Mouse (Mus musculus): ENCODE results near the gene Klrb1b. TPM values are rescaled to one million over a fixed set of nuclear protein-coding genes. Genes with fewer than 3 reads are reported as not detected.

Gene Klrb1b
- polyA plus RNA-seq (2012; rRNA removed) = 0.25 TPM in 1 of 2 replicates, not detected in the other

GRCm38 (mm10) chr6:128826132-128826531 is at the start of gene Klrb1b, which contains the start of gene Gm44511:
Gene Klrb1b (minus strand): TSS chr6:128826331.
Gene Gm44511 (minus strand): TSS chr6:128826315.
- H3K27ac ChIP-seq (ENCODE audit: insufficient read depth, low read depth, low read length) = no peak within 1 kb of the TSS
- TF ChIP-seq POLR2A (IDR thresholded peaks at IDR 0.05; ENCODE audit: low read depth, low read length) (no peak), CTCF (IDR thresholded peaks at IDR 0.05; ENCODE audit: extremely low read depth, insufficient read length, insufficient replicate concordance, low read depth, low read length) (no peak)
- 87% methylated on average over 6 of the region's 6 CpGs for WGBS

DNA sequence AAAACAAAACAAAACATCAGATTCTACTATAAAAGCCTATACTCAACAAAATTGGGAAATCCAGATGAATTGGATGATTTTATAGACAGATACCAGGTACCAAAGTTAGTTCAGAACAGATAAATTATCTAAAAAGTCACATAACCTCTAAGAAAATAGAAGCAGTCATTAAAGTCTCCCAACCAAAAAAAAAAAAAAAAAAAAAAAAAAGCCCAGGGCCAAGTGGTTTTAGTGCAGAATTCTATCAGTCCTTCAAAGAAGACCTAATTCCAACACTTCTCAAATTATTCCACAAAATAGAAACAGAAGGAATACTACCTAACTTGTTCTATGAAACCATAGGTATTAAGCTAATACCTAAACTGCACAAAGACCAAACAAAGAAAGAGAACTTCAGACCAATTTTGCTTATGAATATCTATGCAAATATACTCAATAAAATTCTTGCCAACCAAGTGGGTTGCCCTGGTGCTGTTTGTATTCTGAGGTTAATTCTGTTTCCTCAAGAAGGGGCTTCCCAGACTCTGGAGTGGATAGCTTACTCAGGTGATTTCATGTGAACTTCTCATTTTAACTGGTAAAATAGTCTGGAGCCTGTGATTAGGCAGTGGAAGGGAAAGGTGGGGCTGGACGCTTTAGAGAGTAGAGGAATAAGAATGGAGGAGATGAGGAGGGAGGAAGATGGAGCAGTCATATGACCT is 45.9 kb upstream of the Klrb1b start:
- WGBS = 79% methylated on average over 1 of the region's 1 CpGs
- Histone ChIP-seq H3K4me1 (ENCODE audit: control insufficient read depth, insufficient read depth, insufficient read length, low read length) (no peaks in the 10 kb centered on the region), H3K4me3 (ENCODE audit: low read depth, low read length) (no peak overlapping the region), H3K36me3 (ENCODE audit: control insufficient read depth, insufficient read depth, low read length) (no peaks in the 10 kb centered on the region), H3K27ac (ENCODE audit: insufficient read depth, low read depth, low read length) (no peak overlapping the region), H3K27me3 (ENCODE audit: control insufficient read depth, insufficient read depth, low read length) (no peaks in the 10 kb centered on the region)
- TF ChIP-seq POLR2A (IDR thresholded peaks at IDR 0.05; ENCODE audit: low read depth, low read length) (no peak), CTCF (IDR thresholded peaks at IDR 0.05; ENCODE audit: extremely low read depth, insufficient read length, insufficient replicate concordance, low read depth, low read length) (no peak)

More at GRCm38 (mm10) chr6:128826132-128826531, at the start of gene Klrb1b, which contains the start of gene Gm44511:
- H3K36me3 ChIP-seq (ENCODE audit: control insufficient read depth, insufficient read depth, low read length) = no peaks in the 10 kb centered on the region
- H3K4me1 ChIP-seq (ENCODE audit: control insufficient read depth, insufficient read depth, insufficient read length, low read length) = no peaks in the 10 kb centered on the region
- H3K4me3 ChIP-seq (ENCODE audit: low read depth, low read length) = no peak within 1 kb of the TSS
- no peaks in the 10 kb centered on the region for H3K27me3 ChIP-seq (ENCODE audit: control insufficient read depth, insufficient read depth, low read length)

- WGBS = 81% methylated on average over 3 of the region's 3 CpGs
- TF ChIP-seq CTCF (IDR thresholded peaks at IDR 0.05; ENCODE audit: extremely low read depth, insufficient read length, insufficient replicate concordance, low read depth, low read length) = no peak
- no peak for TF ChIP-seq POLR2A (IDR thresholded peaks at IDR 0.05; ENCODE audit: low read depth, low read length)
- Histone ChIP-seq H3K27me3 (ENCODE audit: control insufficient read depth, insufficient read depth, low read length) (no peaks in the 10 kb centered on the region), H3K27ac (ENCODE audit: insufficient read depth, low read depth, low read length) (no peak overlapping the region), H3K4me3 (ENCODE audit: low read depth, low read length) (no peak overlapping the region), H3K36me3 (ENCODE audit: control insufficient read depth, insufficient read depth, low read length) (no peaks in the 10 kb centered on the region), H3K4me1 (ENCODE audit: control insufficient read depth, insufficient read depth, insufficient read length, low read length) (no peaks in the 10 kb centered on the region)
These were observed 42.7 kb upstream of the Klrb1b start for GRCm38 (mm10) chr6:128868861-128869260.

- H3K27ac ChIP-seq (ENCODE audit: insufficient read depth, low read depth, low read length) = no peak overlapping the region
- no peak for TF ChIP-seq POLR2A (IDR thresholded peaks at IDR 0.05; ENCODE audit: low read depth, low read length)
- TF ChIP-seq CTCF (IDR thresholded peaks at IDR 0.05; ENCODE audit: extremely low read depth, insufficient read length, insufficient replicate concordance, low read depth, low read length) = no peak
- H3K4me3 ChIP-seq (ENCODE audit: low read depth, low read length) = no peak overlapping the region
- WGBS = 95% methylated on average over 2 of the region's 2 CpGs
- H3K4me1 ChIP-seq (ENCODE audit: control insufficient read depth, insufficient read depth, insufficient read length, low read length) = peaks cover 11% of the 10 kb centered on the region; the same call in 1 of the 2 replicates
- H3K36me3 ChIP-seq (ENCODE audit: control insufficient read depth, insufficient read depth, low read length) = no peaks in the 10 kb centered on the region
- no peaks in the 10 kb centered on the region for H3K27me3 ChIP-seq (ENCODE audit: control insufficient read depth, insufficient read depth, low read length)
These were observed 31.8 kb upstream of the Klrb1b start for GRCm38 (mm10) chr6:128857976-128858375.

- no peak for TF ChIP-seq CTCF (IDR thresholded peaks at IDR 0.05; ENCODE audit: extremely low read depth, insufficient read length, insufficient replicate concordance, low read depth, low read length)
- no peak for TF ChIP-seq POLR2A (IDR thresholded peaks at IDR 0.05; ENCODE audit: low read depth, low read length)
- no peaks in the 10 kb centered on the region for H3K27me3 ChIP-seq (ENCODE audit: control insufficient read depth, insufficient read depth, low read length)
- no peak overlapping the region for H3K4me3 ChIP-seq (ENCODE audit: low read depth, low read length)
- no peaks in the 10 kb centered on the region for H3K36me3 ChIP-seq (ENCODE audit: control insufficient read depth, insufficient read depth, low read length)
- H3K27ac ChIP-seq (ENCODE audit: insufficient read depth, low read depth, low read length) = peak overlapping the region; percentile 79
- WGBS = 6% methylated on average over 5 of the region's 5 CpGs
- H3K4me1 ChIP-seq (ENCODE audit: control insufficient read depth, insufficient read depth, insufficient read length, low read length) = peaks cover 11% of the 10 kb centered on the region; the same call in 1 of the 2 replicates
These were observed 30.1 kb upstream of the Klrb1b start for GRCm38 (mm10) chr6:128856250-128856649.

DNA sequence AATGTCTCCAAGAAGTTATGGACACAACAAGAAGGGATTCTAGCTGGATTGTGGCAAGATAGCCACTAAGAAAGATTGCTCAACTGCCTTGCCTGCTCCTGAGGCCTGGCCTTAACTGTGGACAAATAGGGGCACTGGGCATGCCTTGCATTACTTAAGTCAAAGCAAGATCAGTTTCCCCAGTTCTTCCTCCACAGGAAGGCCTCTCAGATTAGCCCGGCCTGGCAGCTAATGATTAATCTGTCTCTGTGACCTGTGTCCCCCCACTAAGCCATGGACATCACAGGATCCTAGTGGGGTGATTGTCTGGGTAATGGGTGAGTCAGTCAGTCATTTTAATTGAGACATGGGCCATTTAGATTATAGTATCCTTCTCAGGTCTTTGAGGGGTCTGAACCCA is 29.3 kb upstream of the Klrb1b start:
- peaks cover 11% of the 10 kb centered on the region; the same call in 1 of the 2 replicates for H3K4me1 ChIP-seq (ENCODE audit: control insufficient read depth, insufficient read depth, insufficient read length, low read length)
- H3K36me3 ChIP-seq (ENCODE audit: control insufficient read depth, insufficient read depth, low read length) = no peaks in the 10 kb centered on the region
- TF ChIP-seq CTCF (IDR thresholded peaks at IDR 0.05; ENCODE audit: extremely low read depth, insufficient read length, insufficient replicate concordance, low read depth, low read length) (no peak), POLR2A (IDR thresholded peaks at IDR 0.05; ENCODE audit: low read depth, low read length) (no peak)
- no peaks in the 10 kb centered on the region for H3K27me3 ChIP-seq (ENCODE audit: control insufficient read depth, insufficient read depth, low read length)
- no peak overlapping the region for H3K4me3 ChIP-seq (ENCODE audit: low read depth, low read length)
- WGBS = 24% methylated on average over 1 of the region's 1 CpGs
- H3K27ac ChIP-seq (ENCODE audit: insufficient read depth, low read depth, low read length) = peak overlapping the region; percentile 68

DNA sequence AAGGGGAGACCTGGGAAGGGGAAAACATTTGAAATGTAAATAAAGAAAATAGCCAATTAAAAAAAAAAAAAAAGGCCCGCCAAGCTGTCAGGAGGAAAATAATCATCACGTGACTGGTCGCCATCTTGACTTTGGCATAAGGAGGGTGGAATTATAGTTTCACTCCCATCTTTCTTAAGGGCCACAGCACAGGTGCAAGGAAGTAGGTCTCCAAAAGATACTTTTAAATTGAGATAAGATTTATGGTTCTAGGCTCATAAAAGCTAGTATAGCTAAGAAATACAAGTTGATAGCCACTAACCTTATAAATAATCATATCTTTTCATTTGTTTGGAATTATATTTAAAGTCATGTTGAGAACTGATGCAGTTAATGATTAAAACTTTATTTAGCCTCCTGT is 28.8 kb upstream of the Klrb1b start:
- Histone ChIP-seq H3K4me1 (ENCODE audit: control insufficient read depth, insufficient read depth, insufficient read length, low read length) (peaks cover 11% of the 10 kb centered on the region; the same call in 1 of the 2 replicates), H3K4me3 (ENCODE audit: low read depth, low read length) (no peak overlapping the region), H3K27me3 (ENCODE audit: control insufficient read depth, insufficient read depth, low read length) (no peaks in the 10 kb centered on the region), H3K36me3 (ENCODE audit: control insufficient read depth, insufficient read depth, low read length) (no peaks in the 10 kb centered on the region), H3K27ac (ENCODE audit: insufficient read depth, low read depth, low read length) (no peak overlapping the region)
- TF ChIP-seq POLR2A (IDR thresholded peaks at IDR 0.05; ENCODE audit: low read depth, low read length) (no peak), CTCF (IDR thresholded peaks at IDR 0.05; ENCODE audit: extremely low read depth, insufficient read length, insufficient replicate concordance, low read depth, low read length) (no peak)
- 15% methylated on average over 3 of the region's 3 CpGs for WGBS
